Mouse (Mus musculus) stomach, postnatal 0 days (tissue): ENCODE measurements around the gene Lrp1. TPM values are rescaled to one million over a fixed set of nuclear protein-coding genes. Genes with fewer than 3 reads are reported as not detected.

Source experiments
- ATAC-seq: fragments of 200-750 bp; cut with Nextera tagmentation; 2 replicates; pipeline ENCODE4 v1.8.0; 2017; ENCODE audit not compliant: low FRiP score, low TSS enrichment
- DNase-seq: peaks from one replicate; pipeline ENCODE4 v3.0.0-alpha.2; 2016; ENCODE audit warnings: low spot score
- H3K27ac ChIP-seq: fragments of 300-500 bp; sonication (generic); replicated peaks from 2 replicates; pipeline ENCODE4 v1.5.1; 2014; ENCODE audit warnings: mild to moderate bottlenecking, control low read depth
- H3K27me3 ChIP-seq: fragments of 300-500 bp; sonication (generic); 2 replicates; pipeline ENCODE4 v1.6.1; 2014; ENCODE audit warnings: low read length; ENCODE audit not compliant: control insufficient read depth, insufficient read depth
- H3K36me3 ChIP-seq: fragments of 300-500 bp; sonication (generic); 2 replicates; pipeline ENCODE4 v1.6.1; 2014; ENCODE audit warnings: low read length, mixed read lengths; ENCODE audit not compliant: control insufficient read depth, insufficient read depth
- H3K4me1 ChIP-seq: fragments of 300-500 bp; sonication (generic); replicated peaks from 2 replicates; pipeline ENCODE4 v1.6.1; 2014; ENCODE audit warnings: antibody characterized with exemption; ENCODE audit not compliant: control insufficient read depth, insufficient read depth
- H3K4me2 ChIP-seq: fragments of 300-500 bp; sonication (generic); replicated peaks from 2 replicates; pipeline ENCODE4 v1.6.1; 2014; ENCODE audit warnings: low read depth, mild to moderate bottlenecking, control low read depth, moderate library complexity
- H3K4me3 ChIP-seq: fragments of 300-500 bp; sonication (generic); 2 replicates; pipeline ENCODE4 v1.5.1; 2014; ENCODE audit warnings: low read depth, low read length, control low read depth
- H3K9ac ChIP-seq: fragments of 300-500 bp; sonication (generic); 2 replicates; pipeline ENCODE4 v1.6.1; 2014; ENCODE audit warnings: mild to moderate bottlenecking, low read length, control low read depth, mixed read lengths
- H3K9me3 ChIP-seq: fragments of 300-500 bp; sonication (generic); 2 replicates; pipeline ENCODE4 v1.6.1; 2016; ENCODE audit warnings: low read length; ENCODE audit not compliant: control insufficient read depth
- CTCF ChIP-seq: IDR thresholded peaks from 2 replicates; pipeline ENCODE4 v1.5.1; 2016; ENCODE audit warnings: antibody characterized with exemption, low read depth, mild to moderate bottlenecking, moderate library complexity
- EP300 ChIP-seq: optimal IDR thresholded peaks from 2 replicates; pipeline ENCODE3; 2016; ENCODE audit warnings: antibody characterized with exemption
- WGBS: fragments of 180-500 bp; shearing (Covaris S2); extraction: QIAGEN DNeasy Blood & Tissue Kit; methylation state at CpG from one replicate; pipeline ENCODE4 v1.1.7; 2014; 5-methylcytosine and 5-hydroxymethylcytosine counted together
- polyA plus RNA-seq: library from polyadenylated mRNA; unstranded; fragments of >200 nt; fragmentation: Nextera tagmentation; extraction: Ambion mirVana; gene quantifications from 2 replicates; pipeline ENCODE4 v1.2.1, GENCODE M21; 2015

Lrp1 gene
- polyA plus RNA-seq, 1 experiment from 2014 or later: 32.7 TPM

GRCm38 (mm10) chr10:127614236-127615033, 6.5 kb downstream of the Lrp1 start:
- peaks cover 24% of the 10 kb centered on the region for H3K4me1 ChIP-seq
- H3K36me3 ChIP-seq: peaks cover 14% of the 10 kb centered on the region
- WGBS: 30% methylated on average over 12 of the region's 12 CpGs
- TF ChIP-seq EP300 (no peak), CTCF (no peak)
- H3K27me3 ChIP-seq: no peaks in the 10 kb centered on the region
- H3K4me3 ChIP-seq: no peak overlapping the region
- DNase-seq (peak; percentile 17), ATAC-seq (no peak)
- peak overlapping the region; percentile 17; the same call in 1 of the 2 replicates for H3K4me2 ChIP-seq
- H3K9ac ChIP-seq: peak overlapping the region; percentile 18; the same call in 1 of the 2 replicates
- H3K27ac ChIP-seq: peak overlapping the region; percentile 71
- H3K9me3 ChIP-seq: no peaks in the 10 kb centered on the region

GRCm38 (mm10) chr10:127612079-127612775, 8.7 kb downstream of the Lrp1 start:
- WGBS: 73% methylated on average over 14 of the region's 14 CpGs
- ATAC-seq (peak; percentile 53), DNase-seq (peak; percentile 38)
- no peak overlapping the region for H3K4me2 ChIP-seq
- peak overlapping the region; percentile 24; the same call in 1 of the 2 replicates for H3K27ac ChIP-seq
- H3K4me1 ChIP-seq: peaks cover 6% of the 10 kb centered on the region
- TF ChIP-seq CTCF: 0 out of 2 replicates have a peak, but pooled peaks have one; percentile 5
- TF ChIP-seq EP300: no peak
- H3K4me3 ChIP-seq: no peak overlapping the region
- H3K36me3 ChIP-seq: peaks cover 17% of the 10 kb centered on the region
- H3K27me3 ChIP-seq: no peaks in the 10 kb centered on the region
- no peaks in the 10 kb centered on the region for H3K9me3 ChIP-seq
- H3K9ac ChIP-seq: no peak overlapping the region

- no peaks in the 10 kb centered on the region for H3K27me3 ChIP-seq
- peaks cover 20% of the 10 kb centered on the region for H3K36me3 ChIP-seq
- no peak overlapping the region for H3K4me2 ChIP-seq
- no peak overlapping the region for H3K4me3 ChIP-seq
- TF ChIP-seq CTCF (no peak), EP300 (no peak)
- peak overlapping the region; percentile 67; the same call in 1 of the 2 replicates for H3K27ac ChIP-seq
- ATAC-seq (no peak), DNase-seq (no peak)
- H3K4me1 ChIP-seq: peaks cover 1% of the 10 kb centered on the region; the same call in 1 of the 2 replicates
- H3K9ac ChIP-seq: no peak overlapping the region
- H3K9me3 ChIP-seq: no peaks in the 10 kb centered on the region
- 64% methylated on average over 9 of the region's 9 CpGs for WGBS
These were observed 10.9 kb downstream of the Lrp1 start for GRCm38 (mm10) chr10:127610066-127610415.

- H3K9me3 ChIP-seq: no peaks in the 10 kb centered on the region
- no peaks in the 10 kb centered on the region for H3K27me3 ChIP-seq
- H3K4me2 ChIP-seq: no peak overlapping the region
- DNase-seq (peak; percentile 14), ATAC-seq (no peak; the same call in 1 of the 2 replicates)
- peaks cover 24% of the 10 kb centered on the region for H3K36me3 ChIP-seq
- no peak overlapping the region for H3K4me3 ChIP-seq
- no peak overlapping the region for H3K9ac ChIP-seq
- H3K4me1 ChIP-seq: peaks cover 5% of the 10 kb centered on the region; the same call in 1 of the 2 replicates
- whole genome bisulfite sequencing: 36% methylated on average over 9 of the region's 9 CpGs
- TF ChIP-seq CTCF (no peak), EP300 (no peak)
- peak overlapping the region; percentile 67 for H3K27ac ChIP-seq
These were observed 11.4 kb downstream of the Lrp1 start for GRCm38 (mm10) chr10:127609415-127610065.

- TF ChIP-seq CTCF (no peak), EP300 (no peak)
- Histone ChIP-seq H3K27me3 (no peaks in the 10 kb centered on the region), H3K9ac (no peak overlapping the region), H3K36me3 (peaks cover 22% of the 10 kb centered on the region), H3K27ac (no peak overlapping the region), H3K4me2 (no peak overlapping the region), H3K4me1 (peaks cover 7% of the 10 kb centered on the region), H3K4me3 (no peak overlapping the region), H3K9me3 (no peaks in the 10 kb centered on the region)
- no peak for ATAC-seq
- WGBS: 86% methylated on average over 7 of the region's 7 CpGs
- no peak for DNase-seq
These were observed 13.9 kb downstream of the Lrp1 start for GRCm38 (mm10) chr10:127607059-127607458.
